Mouse (Mus musculus) stomach, postnatal 0 days (tissue): ENCODE data around the gene Parvb.

Source experiments
- CTCF ChIP-seq: IDR thresholded peaks from 2 replicates; pipeline ENCODE4 v1.5.1; 2016; ENCODE audit warnings: antibody characterized with exemption, low read depth, mild to moderate bottlenecking, moderate library complexity
- EP300 ChIP-seq: optimal IDR thresholded peaks from 2 replicates; pipeline ENCODE3; 2016; ENCODE audit warnings: antibody characterized with exemption

- TF ChIP-seq CTCF (no peak), EP300 (no peak)
These were observed 83.6 kb downstream of the Parvb start for GRCm38 (mm10) chr15:84315276-84316046.
